Mouse (Mus musculus): ENCODE data around the gene Zfp961.

DNA sequence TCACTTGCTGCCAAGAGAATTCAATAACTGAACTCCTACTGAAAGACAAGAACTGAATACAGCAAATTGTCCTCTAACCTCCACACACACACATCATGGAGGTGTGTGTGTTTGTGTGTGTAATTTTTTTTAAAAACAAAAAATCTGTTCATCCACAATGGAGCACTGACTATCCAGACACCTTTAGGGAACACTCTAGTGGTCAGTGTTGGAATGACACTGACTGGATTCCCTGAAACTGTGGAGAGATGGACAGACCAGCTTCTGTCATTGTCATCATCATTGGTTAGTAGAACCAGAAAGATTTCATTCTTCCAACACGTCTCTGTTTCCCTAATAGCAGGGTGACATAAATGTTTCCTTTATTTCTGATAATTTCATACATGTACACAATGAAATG is 21.1 kb downstream of the Zfp961 start:
- TF ChIP-seq ZC3H11A (IDR thresholded peaks at IDR 0.05; ENCODE audit: borderline replicate concordance, low read depth, low read length) (no peak), CHD2 (IDR thresholded peaks at IDR 0.05; ENCODE audit: low read depth, low read length) (no peak), HCFC1 (IDR thresholded peaks at IDR 0.05; ENCODE audit: borderline replicate concordance, insufficient read depth, low read length) (no peak)
